Mouse (Mus musculus) heart, adult 2 months (tissue): Measurements from ENCODE around the gene E2f1.

ENCODE experiments used
- CTCF ChIP-seq: fragments of 200-600 bp; IDR thresholded peaks from 2 replicates; pipeline ENCODE4 v1.8.1; 2022; ENCODE audit warnings: antibody characterized with exemption, mild to moderate bottlenecking, moderate library complexity
- EP300 ChIP-seq: fragments of 200-500 bp; IDR thresholded peaks from 2 replicates; pipeline ENCODE4 v1.6.1; 2011; ENCODE audit warnings: low read depth, low read length, control low read depth; ENCODE audit not compliant: insufficient read depth
- POLR2A ChIP-seq: fragments of 200-500 bp; IDR thresholded peaks from 2 replicates; pipeline ENCODE4 v1.6.1; 2011; ENCODE audit warnings: mild to moderate bottlenecking, low read depth, low read length, control low read depth; ENCODE audit not compliant: insufficient read depth

DNA sequence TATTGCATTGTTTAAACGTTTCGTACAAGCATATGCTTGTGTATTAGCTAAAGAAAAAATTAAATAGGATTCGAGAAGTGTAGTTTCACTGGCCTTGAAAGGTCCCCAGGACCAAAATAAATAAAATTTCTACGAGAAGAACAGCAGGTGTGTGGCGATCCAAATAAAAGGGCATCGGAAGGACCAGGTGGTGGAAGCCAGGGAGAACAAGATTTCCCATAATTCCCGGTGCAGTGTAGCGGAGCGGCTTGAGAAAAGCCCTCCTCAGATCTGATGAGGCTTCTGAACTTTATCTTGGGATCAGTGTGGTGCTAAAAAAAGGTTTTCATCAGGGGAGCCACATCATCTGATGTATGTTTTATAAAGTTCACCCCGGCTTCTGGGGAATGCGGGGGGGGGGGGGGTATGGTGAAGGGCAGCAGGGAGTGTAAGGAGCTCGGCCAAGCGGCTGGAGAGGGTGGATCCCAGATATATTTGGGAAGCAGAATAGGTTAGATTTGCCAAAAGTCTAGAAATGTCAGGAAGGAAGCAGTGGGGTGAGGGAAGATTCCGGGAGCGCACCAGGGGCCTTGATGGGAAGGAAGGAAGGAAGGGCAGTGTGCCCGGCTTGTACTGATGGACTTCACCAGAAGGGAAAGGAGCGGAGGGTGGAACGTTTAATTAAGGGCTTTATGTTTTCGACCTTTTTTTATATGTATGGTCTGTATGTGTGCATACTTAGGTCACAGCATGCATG is 45.3 kb upstream of the E2f1 start:
- TF ChIP-seq CTCF = no peak
- TF ChIP-seq POLR2A = no peak
- 0 out of 2 replicates have a peak, but pooled peaks have one; percentile 40 for TF ChIP-seq EP300
